In the genomic region with DNA sequence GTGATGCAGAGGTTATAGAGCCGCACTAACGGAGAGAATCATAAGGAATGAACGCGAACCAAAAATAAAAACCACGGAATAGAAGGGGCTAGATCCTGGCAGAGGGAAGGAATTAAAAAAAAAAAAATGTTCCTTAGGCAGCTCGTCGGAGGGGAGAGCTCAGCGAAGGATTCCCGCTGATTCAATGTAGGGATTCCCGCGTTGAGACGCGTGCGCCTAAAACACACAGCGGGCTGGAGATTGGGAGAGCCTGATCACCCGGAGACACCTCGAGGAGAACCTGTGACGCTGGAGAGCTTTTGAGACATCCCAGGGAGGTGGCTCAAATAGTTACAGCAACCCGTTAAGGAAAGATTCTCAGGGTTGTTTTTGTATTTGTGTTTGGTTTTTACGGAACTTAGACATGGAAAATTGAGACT, we compare ENCODE assay signal across 8 mouse cellular contexts. TPM values are rescaled to one million over a fixed set of nuclear protein-coding genes. Genes with fewer than 3 reads are reported as not detected.
DNase-seq lines count a peak whose midpoint lies in the region; ATAC-seq and TF ChIP-seq lines count a peak whose summit lies in the region.

No protein-coding gene starts in this region.

- H3K4me1 ChIP-seq in heart, embryonic 11.5 days (ENCODE audit: control insufficient read depth, insufficient read depth, low read length), result no peaks in the 10 kb centered on the region; the same call in 1 of the 2 replicates
- H3K4me1 ChIP-seq in ES-Bruce4 (ENCODE audit: control insufficient read depth, insufficient read depth, low read length), result no peaks in the 10 kb centered on the region
- 0 out of 2 replicates have a peak, but pooled peaks cover 11% of the 10 kb centered on the region for H3K4me1 ChIP-seq in hindbrain, embryonic 15.5 days (replicated peaks)

- TF ChIP-seq EP300 in ES-Bruce4 (IDR thresholded peaks at IDR 0.05; ENCODE audit: insufficient read depth, low read depth, low read length), result no peak

- no peaks in the 10 kb centered on the region for H3K9me3 ChIP-seq in heart, embryonic 11.5 days (replicated peaks; ENCODE audit: control insufficient read depth, low read length)
- H3K9me3 ChIP-seq in ES-Bruce4 (replicated peaks; ENCODE audit: control insufficient read depth, insufficient read depth, low read length, poor library complexity, severe bottlenecking), result no peaks in the 10 kb centered on the region
- no peaks in the 10 kb centered on the region for H3K9me3 ChIP-seq in hindbrain, embryonic 15.5 days

- no peak for TF ChIP-seq POLR2A in ES-Bruce4 (IDR thresholded peaks at IDR 0.05; ENCODE audit: insufficient read depth, low read length)

- WGBS in heart, embryonic 11.5 days (ENCODE audit: insufficient replicate concordance), result under 1% methylated on average over 20 of the region's 20 CpGs
- WGBS in hindbrain, embryonic 15.5 days, result under 1% methylated on average over 20 of the region's 20 CpGs

- H3K4me2 ChIP-seq in heart, embryonic 11.5 days, result peak overlapping the region; percentile 70
- H3K4me2 ChIP-seq in hindbrain, embryonic 15.5 days, result peak overlapping the region; percentile 70

- H3K36me3 ChIP-seq in heart, embryonic 11.5 days (ENCODE audit: control insufficient read depth, insufficient read depth, low read length), result no peaks in the 10 kb centered on the region
- H3K36me3 ChIP-seq in ES-Bruce4 (ENCODE audit: control insufficient read depth, insufficient read depth, low read length, poor library complexity, severe bottlenecking), result no peaks in the 10 kb centered on the region
- no peaks in the 10 kb centered on the region for H3K36me3 ChIP-seq in hindbrain, embryonic 15.5 days

- DNase-seq in heart, adult 9 months (ENCODE audit: low spot score in 2 of 2), result no peak
- DNase-seq in embryo, embryonic 10 days (ENCODE audit: low spot score), result peak; percentile 65
- peak; percentile 77 for DNase-seq in mesoderm, embryonic 11.5 days (ENCODE audit: low read depth, low spot score)
- DNase-seq in yolk sac, embryonic 10.5 days (ENCODE audit: low spot score), result peak; percentile 43
- no peak for DNase-seq in urinary bladder, postnatal 25 days (ENCODE audit: low spot score)

- 0 out of 2 replicates have a peak, but pooled peaks cover 3% of the 10 kb centered on the region for H3K27me3 ChIP-seq in heart, embryonic 11.5 days (ENCODE audit: control insufficient read depth, insufficient read depth, low read length)
- no peaks in the 10 kb centered on the region for H3K27me3 ChIP-seq in ES-Bruce4 (ENCODE audit: control insufficient read depth, insufficient read depth, low read length, poor library complexity, severe bottlenecking)
- peaks cover 31% of the 10 kb centered on the region for H3K27me3 ChIP-seq in hindbrain, embryonic 15.5 days

- 0 out of 2 replicates have a peak overlapping the region, but pooled peaks have one; percentile 8 for H3K9ac ChIP-seq in heart, embryonic 11.5 days (ENCODE audit: low read depth, low read length)
- H3K9ac ChIP-seq in ES-Bruce4 (ENCODE audit: low read depth, poor library complexity, severe bottlenecking), result peak overlapping the region; percentile 80
- H3K9ac ChIP-seq in hindbrain, embryonic 15.5 days, result peak overlapping the region; percentile 41

- no peak for ATAC-seq in heart, embryonic 11.5 days (replicated peaks; ENCODE audit: insufficient number of reproducible peaks, low FRiP score, low TSS enrichment)
- peak; percentile 51; the same call in 1 of the 2 replicates for ATAC-seq in hindbrain, embryonic 15.5 days (ENCODE audit: low FRiP score, low read depth)

- H3K27ac ChIP-seq in heart, embryonic 11.5 days (ENCODE audit: low read depth, low read length), result no peak overlapping the region
- peak overlapping the region; percentile 66 for H3K27ac ChIP-seq in ES-Bruce4 (ENCODE audit: insufficient read depth, low read length)
- no peak overlapping the region for H3K27ac ChIP-seq in hindbrain, embryonic 15.5 days (replicated peaks)

- H3K4me3 ChIP-seq in heart, embryonic 11.5 days (ENCODE audit: low read depth, low read length), result peak overlapping the region; percentile 50
- H3K4me3 ChIP-seq in ES-Bruce4 (ENCODE audit: low read depth, low read length), result peak overlapping the region; percentile 97
- peak overlapping the region; percentile 46 for H3K4me3 ChIP-seq in hindbrain, embryonic 15.5 days

- no peak for TF ChIP-seq CTCF in ES-Bruce4 (IDR thresholded peaks at IDR 0.05; ENCODE audit: low read depth, low read length)

RNA-seq across cellular contexts. Expression of a gene that starts 11.4 kb away (rescaled TPM):
- polyA plus RNA-seq in heart, embryonic 11.5 days (2014; fragmentation: Nextera tagmentation; extraction: Ambion mirVana), result 8.9 and 9.8 TPM in 2 replicates
- 10.0 and 10.3 TPM in 2 replicates for polyA plus RNA-seq in ES-Bruce4 (2011; ENCODE audit: insufficient read depth, insufficient read length, low read depth, missing spikeins)
- polyA plus RNA-seq in hindbrain, embryonic 15.5 days (2015; fragmentation: Nextera tagmentation; extraction: Ambion mirVana), result 8.8 and 9.1 TPM in 2 replicates

RNA-seq across cellular contexts. Expression of a gene that starts 43.2 kb away (rescaled TPM):
- polyA plus RNA-seq in heart, embryonic 11.5 days (2014; fragmentation: Nextera tagmentation; extraction: Ambion mirVana), result 43.4 and 43.7 TPM in 2 replicates
- polyA plus RNA-seq in ES-Bruce4 (2011; ENCODE audit: insufficient read depth, insufficient read length, low read depth, missing spikeins), result 47.3 and 52.8 TPM in 2 replicates
- polyA plus RNA-seq in hindbrain, embryonic 15.5 days (2015; fragmentation: Nextera tagmentation; extraction: Ambion mirVana), result 42.8 and 46.5 TPM in 2 replicates

RNA-seq across cellular contexts. Expression of a gene that starts 53.5 kb away (rescaled TPM):
- polyA plus RNA-seq in heart, embryonic 11.5 days (2014; fragmentation: Nextera tagmentation; extraction: Ambion mirVana), result 0.97 and 1.7 TPM in 2 replicates
- polyA plus RNA-seq in ES-Bruce4 (2011; ENCODE audit: insufficient read depth, insufficient read length, low read depth, missing spikeins), result 0.40 and 0.46 TPM in 2 replicates
- polyA plus RNA-seq in hindbrain, embryonic 15.5 days (2015; fragmentation: Nextera tagmentation; extraction: Ambion mirVana), result 0.17 TPM in 1 of 2 replicates, not detected in the other

Comparison
In these comparisons a context has a peak if more than half of its experiments do, and no peak if none do; other contexts are left out.
1. H3K4me3 ChIP-seq: peak in every context shown above with its lines; median percentile 97 in ES-Bruce4; 50 in heart, embryonic 11.5 days; 46 in hindbrain, embryonic 15.5 days.
2. H3K9ac ChIP-seq: peak in every context shown above with its lines; median percentile 80 in ES-Bruce4; 41 in hindbrain, embryonic 15.5 days; 8 in heart, embryonic 11.5 days.
3. DNase-seq: peak in embryo, embryonic 10 days (single experiment), mesoderm, embryonic 11.5 days (single experiment) and yolk sac, embryonic 10.5 days (single experiment); none in heart, adult 9 months (0 of 2) and urinary bladder, postnatal 25 days (single experiment).